Mouse (Mus musculus) intestine, postnatal 0 days (tissue): Measurements from ENCODE around the gene Ddx20. TPM values are rescaled to one million over a fixed set of nuclear protein-coding genes. Genes with fewer than 3 reads are reported as not detected.

Experiments
- ATAC-seq: fragments of 200-750 bp; cut with Nextera tagmentation; 2 replicates; pipeline ENCODE4 v1.8.0; 2017; ENCODE audit warnings: mild to moderate bottlenecking, moderate TSS enrichment, moderate library complexity
- H3K27ac ChIP-seq: fragments of 300-500 bp; sonication (generic); 2 replicates; pipeline ENCODE4 v1.5.1; 2014; ENCODE audit warnings: mild to moderate bottlenecking, low read depth, low read length, moderate library complexity
- H3K27me3 ChIP-seq: fragments of 300-500 bp; sonication (generic); replicated peaks from 2 replicates; pipeline ENCODE4 v1.6.1; 2014; ENCODE audit warnings: low read length, mixed read lengths; ENCODE audit not compliant: control insufficient read depth, insufficient read depth
- H3K36me3 ChIP-seq: fragments of 300-500 bp; sonication (generic); 2 replicates; pipeline ENCODE4 v1.6.1; 2014; ENCODE audit warnings: mild to moderate bottlenecking, moderate library complexity; ENCODE audit not compliant: control insufficient read depth, insufficient read depth
- H3K4me1 ChIP-seq: fragments of 300-500 bp; sonication (generic); replicated peaks from 2 replicates; pipeline ENCODE4 v1.6.1; 2014; ENCODE audit warnings: antibody characterized with exemption, low read length, mixed read lengths; ENCODE audit not compliant: control insufficient read depth, insufficient read depth
- H3K4me2 ChIP-seq: fragments of 300-500 bp; sonication (generic); replicated peaks from 2 replicates; pipeline ENCODE4 v1.6.1; 2014; ENCODE audit warnings: low read depth, mild to moderate bottlenecking, moderate library complexity
- H3K4me3 ChIP-seq: fragments of 300-500 bp; sonication (generic); 2 replicates; pipeline ENCODE4 v1.5.1; 2014; ENCODE audit warnings: low read depth, low read length
- H3K9ac ChIP-seq: fragments of 300-500 bp; sonication (generic); 2 replicates; pipeline ENCODE4 v1.6.1; 2014; ENCODE audit warnings: mild to moderate bottlenecking, low read depth, low read length
- H3K9me3 ChIP-seq: fragments of 300-500 bp; sonication (generic); 2 replicates; pipeline ENCODE4 v1.6.1; 2016; ENCODE audit warnings: mixed run types; ENCODE audit not compliant: control insufficient read depth
- CTCF ChIP-seq: sonication (generic); IDR thresholded peaks from 2 replicates; pipeline ENCODE4 v1.5.1; 2016; ENCODE audit warnings: low read depth, mild to moderate bottlenecking, control low read depth, antibody characterized with exemption, moderate library complexity
- WGBS: fragments of 180-500 bp; shearing (Covaris S2); extraction: QIAGEN DNeasy Blood & Tissue Kit; methylation state at CpG from one replicate; pipeline ENCODE4 v1.1.7; 2014; 5-methylcytosine and 5-hydroxymethylcytosine counted together
- polyA plus RNA-seq: library from polyadenylated mRNA; unstranded; fragments of >200 nt; fragmentation: Nextera tagmentation; extraction: Ambion mirVana; gene quantifications from 2 replicates; pipeline ENCODE4 v1.2.1, GENCODE M21; 2015

Ddx20 gene
- polyA plus RNA-seq, 1 experiment from 2014 or later, result 11.4 TPM

GRCm38 (mm10) chr3:105710246-105710645 lies 22.9 kb upstream of the Ddx20 start:
- no peak overlapping the region for H3K4me3 ChIP-seq
- H3K9me3 ChIP-seq, result no peaks in the 10 kb centered on the region
- H3K4me2 ChIP-seq, result no peak overlapping the region
- no peak for TF ChIP-seq CTCF
- 63% methylated on average over 6 of the region's 6 CpGs for WGBS
- H3K9ac ChIP-seq, result no peak overlapping the region
- H3K36me3 ChIP-seq, result no peaks in the 10 kb centered on the region
- no peak overlapping the region for H3K27ac ChIP-seq
- ATAC-seq, result no peak
- no peaks in the 10 kb centered on the region for H3K27me3 ChIP-seq
- H3K4me1 ChIP-seq, result peaks cover under 1% of the 10 kb centered on the region; the same call in 1 of the 2 replicates

GRCm38 (mm10) chr3:105707590-105707989 lies 20.2 kb upstream of the Ddx20 start:
- no peaks in the 10 kb centered on the region for H3K36me3 ChIP-seq
- ATAC-seq, result no peak
- no peak overlapping the region for H3K4me2 ChIP-seq
- WGBS, result 43% methylated on average over 7 of the region's 7 CpGs
- no peaks in the 10 kb centered on the region for H3K9me3 ChIP-seq
- no peak for TF ChIP-seq CTCF
- peaks cover 4% of the 10 kb centered on the region; the same call in 1 of the 2 replicates for H3K4me1 ChIP-seq
- H3K27me3 ChIP-seq, result no peaks in the 10 kb centered on the region
- no peak overlapping the region for H3K9ac ChIP-seq
- no peak overlapping the region for H3K4me3 ChIP-seq
- no peak overlapping the region for H3K27ac ChIP-seq

GRCm38 (mm10) chr3:105706366-105707020 lies 19.1 kb upstream of the Ddx20 start:
- no peaks in the 10 kb centered on the region for H3K9me3 ChIP-seq
- TF ChIP-seq CTCF, result no peak
- H3K4me1 ChIP-seq, result peaks cover 4% of the 10 kb centered on the region; the same call in 1 of the 2 replicates
- ATAC-seq, result no peak
- H3K27ac ChIP-seq, result no peak overlapping the region
- no peak overlapping the region for H3K9ac ChIP-seq
- no peaks in the 10 kb centered on the region for H3K27me3 ChIP-seq
- H3K4me3 ChIP-seq, result no peak overlapping the region
- 54% methylated on average over 4 of the region's 4 CpGs for WGBS
- peak overlapping the region; percentile 97; the same call in 1 of the 2 replicates for H3K4me2 ChIP-seq
- no peaks in the 10 kb centered on the region for H3K36me3 ChIP-seq

- Histone ChIP-seq H3K4me2 (peak overlapping the region; percentile 97), H3K9ac (peak overlapping the region; percentile 57; the same call in 1 of the 2 replicates), H3K4me1 (peaks cover 4% of the 10 kb centered on the region; the same call in 1 of the 2 replicates), H3K27ac (no peak overlapping the region), H3K9me3 (no peaks in the 10 kb centered on the region), H3K27me3 (no peaks in the 10 kb centered on the region), H3K36me3 (no peaks in the 10 kb centered on the region), H3K4me3 (peak overlapping the region; percentile 48)
- TF ChIP-seq CTCF, result no peak
- WGBS, result 38% methylated on average over 3 of the region's 3 CpGs
- ATAC-seq, result no peak
These were observed 18.2 kb upstream of the Ddx20 start for GRCm38 (mm10) chr3:105705561-105705960.

GRCm38 (mm10) chr3:105705061-105705549 lies 17.7 kb upstream of the Ddx20 start:
- 2% methylated on average over 27 of the region's 28 CpGs for WGBS
- no peak overlapping the region for H3K27ac ChIP-seq
- H3K4me2 ChIP-seq, result peak overlapping the region; percentile 97

GRCm38 (mm10) chr3:105704031-105705008 lies 16.9 kb upstream of the Ddx20 start, which contains the start of gene Inka2:
Gene Inka2, plus strand, starts transcription at chr3:105704599.
- Histone ChIP-seq H3K36me3 (no peaks in the 10 kb centered on the region), H3K27ac (no peak within 1 kb of the TSS), H3K9me3 (no peaks in the 10 kb centered on the region), H3K27me3 (no peaks in the 10 kb centered on the region), H3K4me3 (peak within 1 kb of the TSS; percentile 48), H3K4me1 (peaks cover 4% of the 10 kb centered on the region; the same call in 1 of the 2 replicates), H3K9ac (peak within 1 kb of the TSS; percentile 57), H3K4me2 (peak within 1 kb of the TSS; percentile 97)
- 11% methylated on average over 37 of the region's 43 CpGs for WGBS
- peak; percentile 80 for ATAC-seq
- no peak for TF ChIP-seq CTCF

More at GRCm38 (mm10) chr3:105705061-105705549, 17.7 kb upstream of the Ddx20 start:
- no peaks in the 10 kb centered on the region for H3K9me3 ChIP-seq
- ATAC-seq, result peak; percentile 20; the same call in 1 of the 2 replicates
- peaks cover 4% of the 10 kb centered on the region; the same call in 1 of the 2 replicates for H3K4me1 ChIP-seq
- H3K36me3 ChIP-seq, result no peaks in the 10 kb centered on the region
- H3K27me3 ChIP-seq, result no peaks in the 10 kb centered on the region
- H3K9ac ChIP-seq, result peak overlapping the region; percentile 57
- no peak for TF ChIP-seq CTCF
- H3K4me3 ChIP-seq, result peak overlapping the region; percentile 48
